Comparison of ENCODE assay signal across 15 mouse cellular contexts in the genomic region with DNA sequence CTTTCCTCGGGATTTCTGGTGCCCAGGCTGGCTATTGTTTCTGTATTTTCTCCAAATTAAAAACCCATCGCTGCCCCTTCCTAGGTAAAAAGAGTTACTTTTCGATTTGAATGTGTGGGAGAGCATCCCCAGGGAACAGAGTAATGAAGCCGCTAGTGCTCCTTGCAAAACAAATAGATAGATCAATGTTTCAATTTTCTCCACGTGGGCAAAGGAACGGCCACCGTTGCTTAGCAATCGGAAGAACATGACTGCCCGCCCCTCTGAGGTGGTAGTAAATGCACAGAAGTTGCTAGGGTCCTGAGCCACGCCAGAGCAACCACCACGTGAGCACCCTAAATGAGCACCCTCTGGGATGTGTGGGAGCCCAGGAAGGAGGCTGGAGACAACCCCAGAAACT.
"Had no signal": no experiment of that assay in that cellular context is flagged by ENCODE, and none has a peak within 500 bp of the region (broad histone marks: within the 10 kb centered on the region; RNA-seq: fewer than 3 reads in every experiment).

No protein-coding gene starts in this region.

- H3K27ac ChIP-seq: left cerebral cortex, adult 2 months; limb, embryonic 15.5 days; liver, embryonic 12.5 days; midbrain, embryonic 12.5 days; stomach, embryonic 15.5 days had no signal

- DNase-seq: kidney, adult 8-10 months; kidney, postnatal 25 days; lung, embryonic 14.5 days; lung, postnatal 10 days; lung, postnatal 4 days; right cerebral cortex, postnatal 14 days; thymus, adult 2 months; thymus, postnatal 36 days had no signal

- H3K27me3 ChIP-seq: limb, embryonic 15.5 days; liver, embryonic 12.5 days; midbrain, embryonic 12.5 days; stomach, embryonic 15.5 days had no signal

- H3K4me3 ChIP-seq: left cerebral cortex, adult 2 months; limb, embryonic 15.5 days; liver, embryonic 12.5 days; midbrain, embryonic 12.5 days; stomach, embryonic 15.5 days had no signal

- H3K36me3 ChIP-seq: limb, embryonic 15.5 days; liver, embryonic 12.5 days; midbrain, embryonic 12.5 days; stomach, embryonic 15.5 days had no signal

- H3K4me1 ChIP-seq: limb, embryonic 15.5 days had no signal

- H3K9me3 ChIP-seq: limb, embryonic 15.5 days; liver, embryonic 12.5 days; midbrain, embryonic 12.5 days; stomach, embryonic 15.5 days had no signal

- H3K4me2 ChIP-seq: limb, embryonic 15.5 days; liver, embryonic 12.5 days; lung, embryonic 14.5 days; midbrain, embryonic 12.5 days; stomach, embryonic 15.5 days had no signal

- H3K9ac ChIP-seq: limb, embryonic 15.5 days; liver, embryonic 12.5 days; lung, embryonic 14.5 days; midbrain, embryonic 12.5 days; stomach, embryonic 15.5 days had no signal

- ATAC-seq: inflammation-experienced regulatory T-cells, adult 6 months; intestine, postnatal 0 days; liver, embryonic 12.5 days had no signal
